Mouse (Mus musculus): Measurements from ENCODE around the gene Kcnj10. TPM values are rescaled to one million over a fixed set of nuclear protein-coding genes. Genes with fewer than 3 reads are reported as not detected.

The Kcnj10 gene
- total and polyA plus RNA-seq, 3 experiments = 0.11 to 1.1 TPM; not detected in 1

- Histone ChIP-seq H3K36me3 (replicated peaks) (no peaks in the 10 kb centered on the region), H3K4me1 (ENCODE audit: insufficient read depth, low read depth, low read length) (peaks cover 33% of the 10 kb centered on the region), H3K9me3 (replicated peaks) (no peaks in the 10 kb centered on the region), H3K27me3 (ENCODE audit: insufficient read depth, low read length) (peaks cover 23% of the 10 kb centered on the region), H3K4me3 (ENCODE audit: low read depth, low read length) (no peak overlapping the region; the same call in 1 of the 2 replicates)
- no peak for TF ChIP-seq TAL1 (conservative IDR thresholded peaks at IDR 0.05; ENCODE audit: low read depth, low read length)
- TF ChIP-seq CTCF (IDR thresholded peaks at IDR 0.05; ENCODE audit: low read depth, low read length) = no peak
- TF ChIP-seq POLR2AphosphoS5 (IDR thresholded peaks at IDR 0.05; ENCODE audit: insufficient replicate concordance, low read depth, low read length) = no peak
- no peak for TF ChIP-seq GATA1 (IDR thresholded peaks at IDR 0.05; ENCODE audit: borderline replicate concordance, low read length)
- no peak for TF ChIP-seq GATA2 (IDR thresholded peaks at IDR 0.05; ENCODE audit: borderline replicate concordance, low read depth, low read length)
- 0 out of 2 replicates have a peak, but pooled peaks have one; percentile 41 for ATAC-seq (ENCODE audit: extremely low read depth, insufficient number of reproducible peaks, low FRiP score, poor library complexity, severe bottlenecking)
- peak; percentile 14 for DNase-seq (ENCODE audit: low spot score)
These were observed 36.6 kb upstream of the Kcnj10 start for GRCm38 (mm10) chr1:172304443-172304842.

- Histone ChIP-seq H3K36me3 (replicated peaks) (no peaks in the 10 kb centered on the region), H3K9me3 (replicated peaks) (no peaks in the 10 kb centered on the region), H3K4me1 (ENCODE audit: insufficient read depth, low read depth, low read length) (peaks cover 39% of the 10 kb centered on the region), H3K27me3 (ENCODE audit: insufficient read depth, low read length) (peaks cover 16% of the 10 kb centered on the region), H3K4me3 (ENCODE audit: low read depth, low read length) (no peak overlapping the region)
- DNase-seq (ENCODE audit: low spot score) (no peak), ATAC-seq (ENCODE audit: extremely low read depth, insufficient number of reproducible peaks, low FRiP score, poor library complexity, severe bottlenecking) (no peak)
- no peak for TF ChIP-seq CTCF (IDR thresholded peaks at IDR 0.05; ENCODE audit: low read depth, low read length)
- no peak for TF ChIP-seq POLR2AphosphoS5 (IDR thresholded peaks at IDR 0.05; ENCODE audit: insufficient replicate concordance, low read depth, low read length)
- TF ChIP-seq TAL1 (conservative IDR thresholded peaks at IDR 0.05; ENCODE audit: low read depth, low read length) = no peak
- no peak for TF ChIP-seq GATA2 (IDR thresholded peaks at IDR 0.05; ENCODE audit: borderline replicate concordance, low read depth, low read length)
- TF ChIP-seq GATA1 (IDR thresholded peaks at IDR 0.05; ENCODE audit: borderline replicate concordance, low read length) = no peak
These were observed 35.9 kb upstream of the Kcnj10 start for GRCm38 (mm10) chr1:172305153-172305552.

- H3K9me3 ChIP-seq (replicated peaks) = no peaks in the 10 kb centered on the region
- ATAC-seq (ENCODE audit: extremely low read depth, insufficient number of reproducible peaks, low FRiP score, poor library complexity, severe bottlenecking) (no peak), DNase-seq (ENCODE audit: low spot score) (no peak)
- H3K4me1 ChIP-seq (ENCODE audit: insufficient read depth, low read depth, low read length) = peaks cover 42% of the 10 kb centered on the region
- TF ChIP-seq TAL1 (conservative IDR thresholded peaks at IDR 0.05; ENCODE audit: low read depth, low read length) = no peak
- TF ChIP-seq POLR2AphosphoS5 (IDR thresholded peaks at IDR 0.05; ENCODE audit: insufficient replicate concordance, low read depth, low read length) = no peak
- no peak for TF ChIP-seq GATA1 (IDR thresholded peaks at IDR 0.05; ENCODE audit: borderline replicate concordance, low read length)
- TF ChIP-seq GATA2 (IDR thresholded peaks at IDR 0.05; ENCODE audit: borderline replicate concordance, low read depth, low read length) = no peak
- TF ChIP-seq CTCF (IDR thresholded peaks at IDR 0.05; ENCODE audit: low read depth, low read length) = no peak
- no peaks in the 10 kb centered on the region for H3K36me3 ChIP-seq (replicated peaks)
- no peak overlapping the region for H3K4me3 ChIP-seq (ENCODE audit: low read depth, low read length)
- peaks cover 13% of the 10 kb centered on the region for H3K27me3 ChIP-seq (ENCODE audit: insufficient read depth, low read length)
These were observed 35.4 kb upstream of the Kcnj10 start for GRCm38 (mm10) chr1:172305635-172306034.

GRCm38 (mm10) chr1:172306196-172306595 is 34.8 kb upstream of the Kcnj10 start:
- H3K9me3 ChIP-seq (replicated peaks) = no peaks in the 10 kb centered on the region
- no peaks in the 10 kb centered on the region for H3K36me3 ChIP-seq (replicated peaks)
- ATAC-seq (ENCODE audit: extremely low read depth, insufficient number of reproducible peaks, low FRiP score, poor library complexity, severe bottlenecking) (peak; percentile 2; the same call in 1 of the 2 replicates), DNase-seq (ENCODE audit: low spot score) (no peak)
- peaks cover 13% of the 10 kb centered on the region for H3K27me3 ChIP-seq (ENCODE audit: insufficient read depth, low read length)
- TF ChIP-seq POLR2AphosphoS5 (IDR thresholded peaks at IDR 0.05; ENCODE audit: insufficient replicate concordance, low read depth, low read length) (no peak), GATA1 (IDR thresholded peaks at IDR 0.05; ENCODE audit: borderline replicate concordance, low read length) (no peak), GATA2 (IDR thresholded peaks at IDR 0.05; ENCODE audit: borderline replicate concordance, low read depth, low read length) (no peak), CTCF (IDR thresholded peaks at IDR 0.05; ENCODE audit: low read depth, low read length) (no peak), TAL1 (conservative IDR thresholded peaks at IDR 0.05; ENCODE audit: low read depth, low read length) (no peak)
- H3K4me3 ChIP-seq (ENCODE audit: low read depth, low read length) = no peak overlapping the region
- peaks cover 47% of the 10 kb centered on the region for H3K4me1 ChIP-seq (ENCODE audit: insufficient read depth, low read depth, low read length)

GRCm38 (mm10) chr1:172306885-172307284 is 34.1 kb upstream of the Kcnj10 start:
- no peak overlapping the region for H3K4me3 ChIP-seq (ENCODE audit: low read depth, low read length)
- no peaks in the 10 kb centered on the region for H3K9me3 ChIP-seq (replicated peaks)
- H3K36me3 ChIP-seq (replicated peaks) = no peaks in the 10 kb centered on the region
- H3K4me1 ChIP-seq (ENCODE audit: insufficient read depth, low read depth, low read length) = peaks cover 54% of the 10 kb centered on the region
- DNase-seq (ENCODE audit: low spot score) (no peak), ATAC-seq (ENCODE audit: extremely low read depth, insufficient number of reproducible peaks, low FRiP score, poor library complexity, severe bottlenecking) (no peak)
- TF ChIP-seq TAL1 (conservative IDR thresholded peaks at IDR 0.05; ENCODE audit: low read depth, low read length) = no peak
- TF ChIP-seq GATA2 (IDR thresholded peaks at IDR 0.05; ENCODE audit: borderline replicate concordance, low read depth, low read length) = no peak
- TF ChIP-seq GATA1 (IDR thresholded peaks at IDR 0.05; ENCODE audit: borderline replicate concordance, low read length) = no peak
- no peak for TF ChIP-seq POLR2AphosphoS5 (IDR thresholded peaks at IDR 0.05; ENCODE audit: insufficient replicate concordance, low read depth, low read length)
- TF ChIP-seq CTCF (IDR thresholded peaks at IDR 0.05; ENCODE audit: low read depth, low read length) = no peak
- H3K27me3 ChIP-seq (ENCODE audit: insufficient read depth, low read length) = peaks cover 13% of the 10 kb centered on the region

- H3K27me3 ChIP-seq (ENCODE audit: insufficient read depth, low read length) = peaks cover 6% of the 10 kb centered on the region
- no peak for DNase-seq (ENCODE audit: low spot score)
- no peak for ATAC-seq (ENCODE audit: extremely low read depth, insufficient number of reproducible peaks, low FRiP score, poor library complexity, severe bottlenecking)
- no peaks in the 10 kb centered on the region for H3K36me3 ChIP-seq (replicated peaks)
- peaks cover 60% of the 10 kb centered on the region for H3K4me1 ChIP-seq (ENCODE audit: insufficient read depth, low read depth, low read length)
- TF ChIP-seq TAL1 (conservative IDR thresholded peaks at IDR 0.05; ENCODE audit: low read depth, low read length) (no peak), GATA1 (IDR thresholded peaks at IDR 0.05; ENCODE audit: borderline replicate concordance, low read length) (no peak), CTCF (IDR thresholded peaks at IDR 0.05; ENCODE audit: low read depth, low read length) (no peak), POLR2AphosphoS5 (IDR thresholded peaks at IDR 0.05; ENCODE audit: insufficient replicate concordance, low read depth, low read length) (no peak), GATA2 (IDR thresholded peaks at IDR 0.05; ENCODE audit: borderline replicate concordance, low read depth, low read length) (no peak)
- no peak overlapping the region for H3K4me3 ChIP-seq (ENCODE audit: low read depth, low read length)
- H3K9me3 ChIP-seq (replicated peaks) = no peaks in the 10 kb centered on the region
These were observed 33.1 kb upstream of the Kcnj10 start for GRCm38 (mm10) chr1:172307936-172308335.
